Mouse (Mus musculus) urinary bladder, adult 2 months (tissue): Measurements from ENCODE around the gene C87977. TPM values are rescaled to one million over a fixed set of nuclear protein-coding genes. Genes with fewer than 3 reads are reported as not detected.
"Not testable (repeated sequence)": the region's sequence is repeated elsewhere in the genome, so short reads cannot be mapped to it uniquely, and the experiment has no call there.

ENCODE experiments used
- DNase-seq: peaks from one replicate; pipeline ENCODE4 v3.0.0; 2022; ENCODE audit warnings: low spot score
- polyA plus RNA-seq: library from polyadenylated mRNA; depleted of rRNA; stranded (reverse); fragments of >200 nt; gene quantifications from 2 replicates; pipeline ENCODE4 v1.2.3, GENCODE M21; 2012; rRNA removed

The C87977 gene
- polyA plus RNA-seq: not detected in 2 replicates

- not testable (repeated sequence) for DNase-seq
Measured at GRCm38 (mm10) chr4:144213218-144213617, at the start of gene C87977. C87977 (minus strand) TSS chr4:144213318.

DNA sequence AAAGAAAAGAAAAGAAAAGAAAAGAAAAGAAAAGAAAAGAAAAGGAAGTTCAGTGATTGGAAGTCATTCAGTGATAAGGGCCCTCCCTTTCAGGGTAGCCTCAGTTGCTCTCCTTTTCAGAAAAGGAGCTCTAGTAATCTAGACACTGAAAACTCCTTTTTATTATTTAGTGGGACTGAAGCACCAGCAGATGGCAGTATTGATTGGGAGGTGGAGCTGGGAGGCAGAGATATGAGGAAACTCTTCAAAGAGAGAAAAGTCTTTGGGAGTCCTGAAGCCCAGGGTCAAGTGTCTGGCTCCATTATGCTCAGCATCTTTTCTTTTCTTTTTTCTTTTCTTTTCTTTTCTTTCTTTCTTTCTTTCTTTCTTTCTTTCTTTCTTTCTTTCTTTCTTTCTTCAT lies 41.6 kb upstream of the C87977 start:
- not testable (repeated sequence) for DNase-seq

GRCm38 (mm10) chr4:144190419-144190818 lies 22.7 kb downstream of the C87977 start, which contains the start of gene Oog2:
Oog2 (plus strand) TSS chr4:144190719.
- DNase-seq: no peak

- no peak for DNase-seq
Measured at GRCm38 (mm10) chr4:144162563-144162962, 50.6 kb downstream of the C87977 start, which contains the start of gene Oog3. Oog3 (minus strand) TSS chr4:144162663.

Other genes starting within 250 kb of the C87977 start
- gene Gm13101, start 246.4 kb downstream of the C87977 start, polyA plus RNA-seq: not detected in 2 replicates
- gene Pramef17, start 218.9 kb downstream of the C87977 start, polyA plus RNA-seq: not detected in 2 replicates
- not detected in 2 replicates for gene Pramel4, start 154.2 kb downstream of the C87977 start, polyA plus RNA-seq
- 0.03 TPM in 1 of 2 replicates, not detected in the other for gene Gm13102, start 106.8 kb downstream of the C87977 start, polyA plus RNA-seq
- not detected in 2 replicates for gene Oog3, start 50.7 kb downstream of the C87977 start, polyA plus RNA-seq
- gene Oog2, start 22.6 kb downstream of the C87977 start, polyA plus RNA-seq: not detected in 2 replicates
- not detected in 2 replicates for gene Pramel5, start 67.2 kb upstream of the C87977 start, polyA plus RNA-seq
- not detected in 2 replicates for gene Gm13128, start 116.9 kb upstream of the C87977 start, polyA plus RNA-seq
- not detected in 2 replicates for gene Gm13119, start 144.6 kb upstream of the C87977 start, polyA plus RNA-seq
- not detected in 2 replicates for gene Pramef20, start 164.6 kb upstream of the C87977 start, polyA plus RNA-seq
- gene Pramef12, start 195.1 kb upstream of the C87977 start, polyA plus RNA-seq: 0.40 and 0.49 TPM in 2 replicates
- gene 1700012P22Rik, start 225.5 kb upstream of the C87977 start, polyA plus RNA-seq: not detected in 2 replicates
- not detected in 2 replicates for gene Gm9944, start 240.0 kb upstream of the C87977 start, polyA plus RNA-seq